Mouse (Mus musculus) bone marrow, adult 2 months (tissue): ENCODE measurements around the gene Mogat1.

Experiments used
- CTCF ChIP-seq: fragments of 200-500 bp; IDR thresholded peaks from 2 replicates; pipeline ENCODE4 v1.5.1; 2011; ENCODE audit warnings: low read length, control low read depth; ENCODE audit not compliant: control insufficient read depth, insufficient read depth
- POLR2A ChIP-seq: fragments of 200-500 bp; IDR thresholded peaks from 2 replicates; pipeline ENCODE4 v1.6.1; 2011; ENCODE audit warnings: low read depth, mild to moderate bottlenecking, control low read depth, low read length, borderline replicate concordance; ENCODE audit not compliant: control insufficient read depth

DNA sequence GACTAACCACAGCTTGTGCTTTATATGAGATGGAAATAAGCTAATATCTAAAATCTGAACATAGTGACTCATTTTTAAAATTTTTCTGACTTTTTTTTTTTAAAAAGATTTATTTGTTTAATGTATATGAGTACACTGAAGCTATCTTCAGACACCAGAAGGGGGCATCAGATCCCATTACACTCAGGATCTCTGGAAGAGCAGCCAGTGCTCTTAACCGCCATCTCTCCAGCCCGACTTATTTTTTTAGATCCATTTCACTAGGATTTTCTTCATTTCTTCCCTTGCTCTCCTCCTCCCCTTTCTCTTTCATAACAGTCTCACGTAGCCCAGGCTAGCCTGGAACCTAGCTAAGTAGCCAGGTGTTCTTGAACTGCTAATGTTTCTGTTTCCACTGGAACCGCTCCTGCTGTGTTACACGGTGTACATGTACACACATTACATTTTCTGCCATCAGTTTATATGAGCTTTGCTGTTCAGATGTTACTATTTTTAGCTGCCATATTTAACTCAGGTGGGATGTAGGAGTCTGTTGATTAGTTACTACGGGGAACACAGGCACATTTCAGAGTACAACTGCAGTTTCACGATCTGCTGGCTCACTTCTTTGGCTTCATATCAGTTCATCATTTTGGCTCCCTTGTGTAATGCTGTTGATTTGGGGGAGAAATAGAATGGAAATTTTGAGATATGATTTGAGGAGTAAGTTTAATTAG lies 19.9 kb downstream of the Mogat1 start:
- TF ChIP-seq POLR2A (no peak), CTCF (no peak)
